Mouse (Mus musculus) cortical plate, adult 2 months (tissue): ENCODE results near the gene 4933405O20Rik.

ENCODE experiments used
- CTCF ChIP-seq: fragments of 200-500 bp; IDR thresholded peaks from 2 replicates; pipeline ENCODE4 v1.5.1; 2011; ENCODE audit warnings: mild to moderate bottlenecking, control low read depth, low read length; ENCODE audit not compliant: insufficient read depth; ENCODE audit errors: extremely low read depth
- POLR2A ChIP-seq: fragments of 200-500 bp; IDR thresholded peaks from 2 replicates; pipeline ENCODE4 v1.6.1; 2011; ENCODE audit warnings: mild to moderate bottlenecking, low read length, control low read depth; ENCODE audit not compliant: insufficient read depth; ENCODE audit errors: extremely low read depth

DNA sequence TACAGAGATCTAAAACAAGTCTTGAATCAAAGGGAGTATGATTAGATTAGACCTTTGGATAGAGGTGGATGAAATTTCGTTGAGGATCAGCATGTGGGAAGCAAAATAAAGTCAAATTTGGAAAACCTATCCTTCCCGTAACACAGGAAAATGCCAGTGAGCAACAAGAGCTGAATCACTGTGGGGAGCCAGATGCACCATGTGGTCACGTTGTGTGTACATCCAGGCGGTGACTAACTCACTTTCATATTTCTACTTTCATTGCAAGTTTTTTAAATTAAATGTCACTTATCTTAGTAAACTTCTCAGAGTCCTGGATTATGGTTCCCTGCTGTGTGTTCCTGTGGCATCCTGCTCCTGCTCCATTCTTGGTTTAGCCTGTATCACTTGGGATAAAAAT lies 47.6 kb upstream of the 4933405O20Rik start:
- TF ChIP-seq POLR2A (no peak), CTCF (no peak)
